Mouse (Mus musculus): Measurements from ENCODE around the gene Abtb1. TPM values are rescaled to one million over a fixed set of nuclear protein-coding genes. Genes with fewer than 3 reads are reported as not detected.
A peak's percentile ranks its signal among the peaks of the same experiment; 100 is the strongest.

Gene Abtb1
- polyA plus RNA-seq, 1 experiment from 2014 or later: 17.4 TPM

GRCm38 (mm10) chr6:88879471-88879870, 37.7 kb upstream of the Abtb1 start:
- Histone ChIP-seq H3K27me3 (ENCODE audit: control insufficient read depth, insufficient read depth, low read length) (peaks cover under 1% of the 10 kb centered on the region), H3K4me1 (ENCODE audit: control insufficient read depth, insufficient read depth, low read length) (peaks cover 7% of the 10 kb centered on the region), H3K4me2 (no peak overlapping the region), H3K27ac (ENCODE audit: low read depth, low read length) (no peak overlapping the region), H3K36me3 (ENCODE audit: control insufficient read depth, insufficient read depth, low read length) (peaks cover 9% of the 10 kb centered on the region), H3K9me3 (ENCODE audit: control insufficient read depth, low read length) (no peaks in the 10 kb centered on the region), H3K9ac (ENCODE audit: low read length) (no peak overlapping the region), H3K4me3 (ENCODE audit: low read depth, low read length) (no peak overlapping the region)
- ATAC-seq (ENCODE audit: low FRiP score): no peak
- WGBS: 71% methylated on average over 4 of the region's 4 CpGs
- no peak for DNase-seq (ENCODE audit: low spot score, missing footprints)

DNA sequence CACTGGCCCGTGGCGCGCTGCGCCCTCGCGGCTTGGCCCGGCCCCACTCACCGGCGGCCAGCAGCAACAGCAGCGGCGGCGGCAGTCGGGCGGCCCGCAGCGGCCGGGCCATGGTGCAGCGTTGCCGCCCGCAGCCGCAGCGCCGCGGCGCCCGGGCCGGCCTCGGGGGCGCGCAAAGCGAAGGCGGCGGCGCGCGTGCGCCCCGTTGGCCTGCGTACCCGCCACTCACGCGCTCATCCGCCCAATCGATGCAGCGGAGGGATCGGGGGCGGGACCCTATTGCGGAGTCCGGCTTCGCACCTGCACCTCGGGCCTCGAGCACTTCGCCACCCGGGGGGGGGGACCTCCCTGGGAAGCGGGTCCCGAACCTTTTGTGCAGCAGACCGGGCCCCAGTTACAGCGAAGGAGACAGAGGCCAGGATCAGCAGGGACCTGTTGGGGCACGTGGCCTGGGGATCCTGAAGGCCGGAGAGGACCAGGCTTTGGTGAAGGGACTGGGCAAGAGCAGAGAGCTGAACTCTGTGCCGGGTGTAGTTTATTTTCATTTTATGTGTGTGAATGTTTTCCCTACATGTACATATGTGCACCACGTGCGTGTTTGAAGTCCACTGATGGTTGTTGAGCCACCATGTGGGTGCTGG, 33.2 kb upstream of the Abtb1 start, which contains the start of gene Podxl2:
Gene Podxl2 (minus strand): TSS at position 177 of the 641 bp plus-strand sequence.
- peaks cover 4% of the 10 kb centered on the region for H3K27me3 ChIP-seq (ENCODE audit: control insufficient read depth, insufficient read depth, low read length)
- 6% methylated on average over 53 of the region's 63 CpGs for WGBS

GRCm38 (mm10) chr6:88873965-88874867, 32.4 kb upstream of the Abtb1 start:
- WGBS: 4% methylated on average over 64 of the region's 74 CpGs
- ATAC-seq (ENCODE audit: low FRiP score): peak; percentile 22
- peak; percentile 95 for DNase-seq (ENCODE audit: low spot score, missing footprints)

More for the DNA sequence above, 33.2 kb upstream of the Abtb1 start, which contains the start of gene Podxl2:
- ATAC-seq (ENCODE audit: low FRiP score) (peak; percentile 85), DNase-seq (ENCODE audit: low spot score, missing footprints) (peak; percentile 99)
- Histone ChIP-seq H3K4me1 (ENCODE audit: control insufficient read depth, insufficient read depth, low read length) (peaks cover 11% of the 10 kb centered on the region), H3K4me2 (peak within 1 kb of the TSS; percentile 100), H3K27ac (ENCODE audit: low read depth, low read length) (peak within 1 kb of the TSS; percentile 10), H3K36me3 (ENCODE audit: control insufficient read depth, insufficient read depth, low read length) (no peaks in the 10 kb centered on the region), H3K4me3 (ENCODE audit: low read depth, low read length) (peak within 1 kb of the TSS; percentile 62), H3K9ac (ENCODE audit: low read length) (peak within 1 kb of the TSS; percentile 94), H3K9me3 (ENCODE audit: control insufficient read depth, low read length) (no peaks in the 10 kb centered on the region)

GRCm38 (mm10) chr6:88872811-88873210, 31.0 kb upstream of the Abtb1 start:
- ATAC-seq (ENCODE audit: low FRiP score) (peak; percentile 51), DNase-seq (ENCODE audit: low spot score, missing footprints) (peak; percentile 87)
- Histone ChIP-seq H3K36me3 (ENCODE audit: control insufficient read depth, insufficient read depth, low read length) (no peaks in the 10 kb centered on the region), H3K4me2 (peak overlapping the region; percentile 100), H3K4me1 (ENCODE audit: control insufficient read depth, insufficient read depth, low read length) (peaks cover 11% of the 10 kb centered on the region), H3K4me3 (ENCODE audit: low read depth, low read length) (peak overlapping the region; percentile 62), H3K9me3 (ENCODE audit: control insufficient read depth, low read length) (no peaks in the 10 kb centered on the region), H3K27me3 (ENCODE audit: control insufficient read depth, insufficient read depth, low read length) (peaks cover 4% of the 10 kb centered on the region), H3K9ac (ENCODE audit: low read length) (peak overlapping the region; percentile 33; the same call in 1 of the 2 replicates), H3K27ac (ENCODE audit: low read depth, low read length) (no peak overlapping the region)
- WGBS: 23% methylated on average over 7 of the region's 7 CpGs

More at GRCm38 (mm10) chr6:88873965-88874867, 32.4 kb upstream of the Abtb1 start:
- H3K4me2 ChIP-seq: peak overlapping the region; percentile 100
- H3K9ac ChIP-seq (ENCODE audit: low read length): peak overlapping the region; percentile 94
- no peaks in the 10 kb centered on the region for H3K9me3 ChIP-seq (ENCODE audit: control insufficient read depth, low read length)
- H3K4me3 ChIP-seq (ENCODE audit: low read depth, low read length): peak overlapping the region; percentile 62
- peaks cover 4% of the 10 kb centered on the region for H3K27me3 ChIP-seq (ENCODE audit: control insufficient read depth, insufficient read depth, low read length)
- no peaks in the 10 kb centered on the region for H3K36me3 ChIP-seq (ENCODE audit: control insufficient read depth, insufficient read depth, low read length)
- peaks cover 11% of the 10 kb centered on the region for H3K4me1 ChIP-seq (ENCODE audit: control insufficient read depth, insufficient read depth, low read length)
- peak overlapping the region; percentile 10 for H3K27ac ChIP-seq (ENCODE audit: low read depth, low read length)

GRCm38 (mm10) chr6:88871546-88871945, 29.8 kb upstream of the Abtb1 start:
- H3K4me3 ChIP-seq (ENCODE audit: low read depth, low read length): no peak overlapping the region
- no peak overlapping the region for H3K4me2 ChIP-seq
- peaks cover 11% of the 10 kb centered on the region for H3K4me1 ChIP-seq (ENCODE audit: control insufficient read depth, insufficient read depth, low read length)
- H3K9ac ChIP-seq (ENCODE audit: low read length): no peak overlapping the region
- no peaks in the 10 kb centered on the region for H3K9me3 ChIP-seq (ENCODE audit: control insufficient read depth, low read length)
- H3K27ac ChIP-seq (ENCODE audit: low read depth, low read length): no peak overlapping the region
- H3K36me3 ChIP-seq (ENCODE audit: control insufficient read depth, insufficient read depth, low read length): no peaks in the 10 kb centered on the region
- no peak for DNase-seq (ENCODE audit: low spot score, missing footprints)
- ATAC-seq (ENCODE audit: low FRiP score): no peak
- WGBS: 62% methylated on average over 8 of the region's 8 CpGs
- peaks cover 4% of the 10 kb centered on the region for H3K27me3 ChIP-seq (ENCODE audit: control insufficient read depth, insufficient read depth, low read length)

DNA sequence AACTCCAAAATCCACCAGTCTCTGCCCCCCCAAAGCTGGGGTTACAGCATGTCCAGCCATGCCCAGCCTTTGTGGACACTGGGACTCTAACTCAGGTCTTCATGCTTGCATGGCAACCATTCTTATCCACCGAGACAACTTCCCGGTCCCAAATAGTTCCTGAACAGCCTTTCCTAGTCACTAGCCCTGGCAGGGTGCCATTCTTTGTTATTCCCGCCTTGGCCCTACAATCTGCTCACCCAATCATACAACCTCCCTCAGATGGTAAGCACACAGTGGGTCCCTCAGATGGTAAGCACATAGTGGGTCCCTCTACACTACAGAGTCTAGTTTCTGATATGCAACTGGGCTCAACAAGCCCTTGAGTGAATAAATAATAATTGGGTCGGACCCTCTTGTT, 28.8 kb upstream of the Abtb1 start:
- Histone ChIP-seq H3K4me3 (ENCODE audit: low read depth, low read length) (no peak overlapping the region), H3K36me3 (ENCODE audit: control insufficient read depth, insufficient read depth, low read length) (no peaks in the 10 kb centered on the region), H3K9ac (ENCODE audit: low read length) (no peak overlapping the region), H3K27me3 (ENCODE audit: control insufficient read depth, insufficient read depth, low read length) (peaks cover 4% of the 10 kb centered on the region), H3K9me3 (ENCODE audit: control insufficient read depth, low read length) (no peaks in the 10 kb centered on the region), H3K4me2 (no peak overlapping the region), H3K4me1 (ENCODE audit: control insufficient read depth, insufficient read depth, low read length) (peaks cover 11% of the 10 kb centered on the region), H3K27ac (ENCODE audit: low read depth, low read length) (no peak overlapping the region)
- no peak for ATAC-seq (ENCODE audit: low FRiP score)
- no peak for DNase-seq (ENCODE audit: low spot score, missing footprints)
- 65% methylated on average over 4 of the region's 4 CpGs for WGBS

DNA sequence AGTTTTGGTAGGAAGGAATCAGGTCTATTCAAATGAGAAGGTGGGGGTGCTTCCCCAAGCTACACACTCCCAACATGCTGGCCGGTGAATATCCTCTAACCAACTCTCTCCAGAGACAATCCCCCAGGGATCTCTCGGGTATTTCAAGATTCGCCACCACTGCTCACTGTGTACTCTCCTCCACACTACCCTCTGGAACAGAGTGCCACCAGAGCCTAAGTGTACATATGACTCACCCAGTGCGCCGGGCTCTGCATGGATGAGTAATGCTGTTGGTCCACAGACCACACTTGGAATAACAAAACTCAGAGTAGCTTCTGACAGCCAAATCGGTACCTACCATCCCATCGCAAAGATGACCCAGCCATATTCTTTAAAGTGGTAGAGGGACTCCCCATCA, 27.7 kb upstream of the Abtb1 start:
- H3K9me3 ChIP-seq (ENCODE audit: control insufficient read depth, low read length): no peaks in the 10 kb centered on the region
- no peak overlapping the region for H3K27ac ChIP-seq (ENCODE audit: low read depth, low read length)
- H3K4me3 ChIP-seq (ENCODE audit: low read depth, low read length): no peak overlapping the region
- no peak for DNase-seq (ENCODE audit: low spot score, missing footprints)
- no peak overlapping the region for H3K4me2 ChIP-seq
- WGBS: 89% methylated on average over 7 of the region's 7 CpGs
- peaks cover 11% of the 10 kb centered on the region for H3K4me1 ChIP-seq (ENCODE audit: control insufficient read depth, insufficient read depth, low read length)
- ATAC-seq (ENCODE audit: low FRiP score): no peak
- no peaks in the 10 kb centered on the region for H3K36me3 ChIP-seq (ENCODE audit: control insufficient read depth, insufficient read depth, low read length)
- H3K9ac ChIP-seq (ENCODE audit: low read length): no peak overlapping the region
- peaks cover 3% of the 10 kb centered on the region for H3K27me3 ChIP-seq (ENCODE audit: control insufficient read depth, insufficient read depth, low read length)

DNA sequence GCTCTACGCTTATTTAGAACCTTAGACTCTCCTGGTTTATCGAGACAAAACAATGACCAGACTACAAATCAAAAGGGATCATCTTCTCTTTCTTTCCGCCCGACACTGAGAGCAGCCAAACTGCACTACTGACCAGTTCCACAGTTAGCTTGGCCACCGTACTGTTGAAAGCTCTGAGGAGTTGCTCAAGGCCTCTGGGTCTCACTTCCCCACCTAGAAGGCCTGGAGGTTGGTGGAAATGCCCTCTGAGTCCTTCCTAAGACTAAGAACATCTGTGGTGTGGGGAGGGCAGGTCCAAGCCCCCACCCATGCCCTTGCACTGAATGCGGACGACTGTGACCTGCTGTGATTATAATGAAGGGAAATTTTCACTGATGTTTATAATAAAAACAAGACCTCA, 23.9 kb upstream of the Abtb1 start:
- Histone ChIP-seq H3K4me2 (no peak overlapping the region), H3K4me3 (ENCODE audit: low read depth, low read length) (no peak overlapping the region), H3K36me3 (ENCODE audit: control insufficient read depth, insufficient read depth, low read length) (peaks cover 15% of the 10 kb centered on the region), H3K9ac (ENCODE audit: low read length) (no peak overlapping the region), H3K9me3 (ENCODE audit: control insufficient read depth, low read length) (no peaks in the 10 kb centered on the region), H3K4me1 (ENCODE audit: control insufficient read depth, insufficient read depth, low read length) (no peaks in the 10 kb centered on the region), H3K27ac (ENCODE audit: low read depth, low read length) (no peak overlapping the region), H3K27me3 (ENCODE audit: control insufficient read depth, insufficient read depth, low read length) (no peaks in the 10 kb centered on the region)
- WGBS: 85% methylated on average over 7 of the region's 7 CpGs
- ATAC-seq (ENCODE audit: low FRiP score): no peak
- no peak for DNase-seq (ENCODE audit: low spot score, missing footprints)

DNA sequence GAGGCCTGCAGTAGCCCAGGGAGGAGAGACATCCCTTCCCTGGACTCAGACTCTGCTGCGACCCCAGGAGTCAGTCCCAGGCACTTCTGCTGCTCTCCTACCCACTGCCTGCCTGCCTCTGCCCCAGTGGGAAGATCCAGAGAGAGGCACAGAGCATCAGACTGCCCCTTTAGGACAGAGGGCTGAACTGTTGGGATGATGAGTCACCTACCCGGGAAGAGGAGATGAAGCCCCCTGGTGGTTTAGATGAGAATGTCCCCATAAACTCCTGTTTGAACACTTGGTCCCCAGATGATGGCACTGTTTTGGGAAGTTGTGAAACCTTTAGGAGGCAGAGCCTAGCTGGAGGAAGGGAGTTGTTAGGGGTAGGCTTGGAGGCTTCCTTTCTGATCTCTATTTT, 19.1 kb upstream of the Abtb1 start:
- WGBS: 19% methylated on average over 2 of the region's 2 CpGs

More for the DNA sequence above, 19.1 kb upstream of the Abtb1 start:
- no peak overlapping the region for H3K4me3 ChIP-seq (ENCODE audit: low read depth, low read length)
- ATAC-seq (ENCODE audit: low FRiP score): peak; percentile 42; the same call in 1 of the 2 replicates
- no peaks in the 10 kb centered on the region for H3K27me3 ChIP-seq (ENCODE audit: control insufficient read depth, insufficient read depth, low read length)
- H3K36me3 ChIP-seq (ENCODE audit: control insufficient read depth, insufficient read depth, low read length): peaks cover 16% of the 10 kb centered on the region
- no peak overlapping the region for H3K27ac ChIP-seq (ENCODE audit: low read depth, low read length)
- no peak overlapping the region for H3K4me2 ChIP-seq
- H3K4me1 ChIP-seq (ENCODE audit: control insufficient read depth, insufficient read depth, low read length): no peaks in the 10 kb centered on the region
- H3K9me3 ChIP-seq (ENCODE audit: control insufficient read depth, low read length): no peaks in the 10 kb centered on the region
- no peak overlapping the region for H3K9ac ChIP-seq (ENCODE audit: low read length)
- peak; percentile 89 for DNase-seq (ENCODE audit: low spot score, missing footprints)
